Mouse (Mus musculus) heart, embryonic 11.5 days (tissue): ENCODE data around the gene Tnfsf9. TPM values are rescaled to one million over a fixed set of nuclear protein-coding genes. Genes with fewer than 3 reads are reported as not detected.

ENCODE experiments used
- ATAC-seq: fragments of 200-750 bp; cut with Nextera tagmentation; replicated peaks from 2 replicates; pipeline ENCODE4 v1.8.0; 2017; ENCODE audit warnings: moderate library complexity; ENCODE audit not compliant: insufficient number of reproducible peaks, low FRiP score, low TSS enrichment
- H3K27ac ChIP-seq: fragments of 300-500 bp; sonication (generic); 2 replicates; pipeline ENCODE4 v1.5.1; 2014; ENCODE audit warnings: mild to moderate bottlenecking, low read depth, low read length
- H3K27me3 ChIP-seq: fragments of 300-500 bp; sonication (generic); 2 replicates; pipeline ENCODE4 v1.6.1; 2014; ENCODE audit warnings: mild to moderate bottlenecking, low read length, mixed read lengths; ENCODE audit not compliant: control insufficient read depth, insufficient read depth
- H3K36me3 ChIP-seq: fragments of 300-500 bp; sonication (generic); 2 replicates; pipeline ENCODE4 v1.6.1; 2014; ENCODE audit warnings: mild to moderate bottlenecking, low read length, moderate library complexity, mixed read lengths; ENCODE audit not compliant: control insufficient read depth, insufficient read depth
- H3K4me1 ChIP-seq: fragments of 300-500 bp; sonication (generic); 2 replicates; pipeline ENCODE4 v1.6.1; 2014; ENCODE audit warnings: low read length; ENCODE audit not compliant: control insufficient read depth, insufficient read depth
- H3K4me2 ChIP-seq: fragments of 300-500 bp; sonication (generic); 2 replicates; pipeline ENCODE4 v1.6.1; 2014; ENCODE audit warnings: mild to moderate bottlenecking, moderate library complexity
- H3K4me3 ChIP-seq: fragments of 300-500 bp; sonication (generic); 2 replicates; pipeline ENCODE4 v1.5.1; 2014; ENCODE audit warnings: low read depth, low read length
- H3K9ac ChIP-seq: fragments of 300-500 bp; sonication (generic); 2 replicates; pipeline ENCODE4 v1.6.1; 2014; ENCODE audit warnings: mild to moderate bottlenecking, low read depth, low read length, moderate library complexity
- H3K9me3 ChIP-seq: fragments of 300-500 bp; sonication (generic); replicated peaks from 2 replicates; pipeline ENCODE4 v1.6.1; 2016; ENCODE audit warnings: low read length; ENCODE audit not compliant: control insufficient read depth
- WGBS: fragments of 180-500 bp; shearing (Covaris S2); extraction: QIAGEN DNeasy Blood & Tissue Kit; methylation state at CpG from one replicate; pipeline ENCODE4 v1.1.7; 2014; ENCODE audit not compliant: insufficient replicate concordance; 5-methylcytosine and 5-hydroxymethylcytosine counted together
- polyA plus RNA-seq: library from polyadenylated mRNA; unstranded; fragments of >200 nt; fragmentation: Nextera tagmentation; extraction: Ambion mirVana; gene quantifications from 2 replicates; pipeline ENCODE4 v1.2.1, GENCODE M21; 2014

The Tnfsf9 gene
- polyA plus RNA-seq, 1 experiment from 2014 or later, result 6.7 TPM

GRCm38 (mm10) chr17:57085970-57086757 is 19.0 kb upstream of the Tnfsf9 start:
- Histone ChIP-seq H3K4me2 (no peak overlapping the region), H3K4me1 (peaks cover 8% of the 10 kb centered on the region; the same call in 1 of the 2 replicates), H3K27me3 (peaks cover 19% of the 10 kb centered on the region), H3K36me3 (no peaks in the 10 kb centered on the region), H3K9me3 (no peaks in the 10 kb centered on the region), H3K4me3 (no peak overlapping the region), H3K27ac (no peak overlapping the region), H3K9ac (no peak overlapping the region)
- ATAC-seq, result no peak
- 81% methylated on average over 11 of the region's 11 CpGs for WGBS

GRCm38 (mm10) chr17:57087049-57087832 is 17.9 kb upstream of the Tnfsf9 start, which contains the start of gene Tubb4a:
TSS of gene Tubb4a (minus strand) at chr17:57087782.
- Histone ChIP-seq H3K4me2 (peak within 1 kb of the TSS; percentile 68), H3K36me3 (no peaks in the 10 kb centered on the region), H3K27me3 (peaks cover 19% of the 10 kb centered on the region), H3K27ac (no peak within 1 kb of the TSS), H3K9me3 (no peaks in the 10 kb centered on the region), H3K4me3 (peak within 1 kb of the TSS; percentile 41), H3K4me1 (peaks cover 8% of the 10 kb centered on the region; the same call in 1 of the 2 replicates), H3K9ac (peak within 1 kb of the TSS; percentile 62; the same call in 1 of the 2 replicates)
- WGBS, result 2% methylated on average over 31 of the region's 31 CpGs
- ATAC-seq, result peak; percentile 61; the same call in 1 of the 2 replicates

- Histone ChIP-seq H3K9me3 (no peaks in the 10 kb centered on the region), H3K4me2 (no peak overlapping the region), H3K4me1 (no peaks in the 10 kb centered on the region), H3K4me3 (no peak overlapping the region), H3K27me3 (no peaks in the 10 kb centered on the region), H3K36me3 (no peaks in the 10 kb centered on the region), H3K27ac (no peak overlapping the region), H3K9ac (no peak overlapping the region)
- 93% methylated on average over 3 of the region's 3 CpGs for WGBS
- ATAC-seq, result no peak
These were observed 10.9 kb upstream of the Tnfsf9 start for GRCm38 (mm10) chr17:57094222-57094621.

GRCm38 (mm10) chr17:57095855-57096622 is 9.1 kb upstream of the Tnfsf9 start:
- Histone ChIP-seq H3K4me2 (peak overlapping the region; percentile 42), H3K27ac (no peak overlapping the region), H3K9me3 (no peaks in the 10 kb centered on the region), H3K4me1 (no peaks in the 10 kb centered on the region), H3K4me3 (no peak overlapping the region), H3K27me3 (no peaks in the 10 kb centered on the region), H3K36me3 (no peaks in the 10 kb centered on the region), H3K9ac (no peak overlapping the region)
- 1% methylated on average over 18 of the region's 19 CpGs for WGBS
- peak; percentile 67 for ATAC-seq

- Histone ChIP-seq H3K4me1 (no peaks in the 10 kb centered on the region), H3K36me3 (no peaks in the 10 kb centered on the region), H3K27ac (no peak overlapping the region), H3K4me3 (no peak overlapping the region), H3K9me3 (no peaks in the 10 kb centered on the region), H3K4me2 (peak overlapping the region; percentile 42), H3K9ac (no peak overlapping the region), H3K27me3 (no peaks in the 10 kb centered on the region)
- under 1% methylated on average over 11 of the region's 11 CpGs for WGBS
- 0 out of 2 replicates have a peak, but pooled peaks have one; percentile 37 for ATAC-seq
These were observed 8.6 kb upstream of the Tnfsf9 start for GRCm38 (mm10) chr17:57096623-57096920.

GRCm38 (mm10) chr17:57098321-57098720 is 6.8 kb upstream of the Tnfsf9 start:
- H3K9me3 ChIP-seq, result no peaks in the 10 kb centered on the region
- no peak overlapping the region for H3K4me3 ChIP-seq
- no peaks in the 10 kb centered on the region for H3K27me3 ChIP-seq
- ATAC-seq, result no peak
- no peak overlapping the region for H3K27ac ChIP-seq
- no peaks in the 10 kb centered on the region for H3K4me1 ChIP-seq
- WGBS, result 69% methylated on average over 5 of the region's 5 CpGs
- H3K4me2 ChIP-seq, result no peak overlapping the region
- H3K9ac ChIP-seq, result no peak overlapping the region
- H3K36me3 ChIP-seq, result no peaks in the 10 kb centered on the region

GRCm38 (mm10) chr17:57099629-57100325 is 5.3 kb upstream of the Tnfsf9 start:
- WGBS, result 4% methylated on average over 10 of the region's 10 CpGs
- no peaks in the 10 kb centered on the region for H3K36me3 ChIP-seq
- no peak overlapping the region for H3K9ac ChIP-seq
- no peaks in the 10 kb centered on the region for H3K27me3 ChIP-seq
- no peaks in the 10 kb centered on the region; the same call in 1 of the 2 replicates for H3K4me1 ChIP-seq
- H3K9me3 ChIP-seq, result no peaks in the 10 kb centered on the region
- no peak overlapping the region for H3K4me3 ChIP-seq
- no peak overlapping the region for H3K27ac ChIP-seq
- H3K4me2 ChIP-seq, result no peak overlapping the region; the same call in 1 of the 2 replicates
- no peak for ATAC-seq

GRCm38 (mm10) chr17:57102276-57102675 is 2.8 kb upstream of the Tnfsf9 start:
- H3K9me3 ChIP-seq, result no peaks in the 10 kb centered on the region
- H3K4me2 ChIP-seq, result no peak overlapping the region
- no peaks in the 10 kb centered on the region; the same call in 1 of the 2 replicates for H3K4me1 ChIP-seq
- no peak for ATAC-seq
- no peak overlapping the region for H3K9ac ChIP-seq
- 71% methylated on average over 2 of the region's 2 CpGs for WGBS
- no peak overlapping the region for H3K4me3 ChIP-seq
- no peaks in the 10 kb centered on the region for H3K27me3 ChIP-seq
- H3K36me3 ChIP-seq, result no peaks in the 10 kb centered on the region
- no peak overlapping the region for H3K27ac ChIP-seq
